Mouse (Mus musculus) C2C12 (cell line): Measurements from ENCODE around the gene Ankrd2.

ENCODE experiments used
- CEBPB ChIP-seq: IDR thresholded peaks from one replicate; pipeline ENCODE4 v1.6.1; 2011; ENCODE audit warnings: low read depth, mild to moderate bottlenecking, control low read depth, moderate library complexity
- CTCF ChIP-seq: IDR thresholded peaks from one replicate; pipeline ENCODE4 v1.5.1; 2011; ENCODE audit not compliant: control insufficient read depth, insufficient read depth, insufficient read length
- MAX ChIP-seq: IDR thresholded peaks from one replicate; pipeline ENCODE4 v1.6.1; 2011; ENCODE audit warnings: mild to moderate bottlenecking, control low read depth
- MYOD1 ChIP-seq: IDR thresholded peaks from one replicate; pipeline ENCODE4 v1.6.1; 2011; ENCODE audit warnings: low read depth; ENCODE audit not compliant: control insufficient read depth, insufficient read length
- MYOG ChIP-seq: IDR thresholded peaks from one replicate; pipeline ENCODE4 v1.6.1; 2011; ENCODE audit not compliant: control insufficient read depth, insufficient read length; ENCODE audit errors: extremely low read depth
- USF1 ChIP-seq: IDR thresholded peaks from one replicate; pipeline ENCODE4 v1.6.1; 2011; ENCODE audit warnings: low read depth, mild to moderate bottlenecking, control low read depth, moderate library complexity

DNA sequence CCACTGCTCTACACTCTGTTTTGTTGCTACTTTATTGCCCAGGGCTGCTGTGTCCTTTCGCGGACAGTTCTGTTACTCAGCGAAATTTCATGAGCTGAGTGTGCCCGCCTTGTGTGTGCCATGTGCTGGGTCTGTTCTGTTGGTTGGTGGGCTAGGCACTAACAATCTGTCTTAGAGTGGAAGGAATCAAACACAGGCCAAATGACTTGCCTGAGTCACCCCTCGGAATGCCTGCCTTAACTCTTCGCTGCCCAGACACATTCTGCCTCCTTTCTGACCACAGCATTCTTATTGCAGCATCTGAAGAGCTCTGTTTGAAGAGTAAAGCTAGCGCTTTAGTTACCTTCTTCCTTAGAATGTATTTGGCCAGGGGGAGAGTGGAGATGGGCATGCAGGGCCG is 29.2 kb upstream of the Ankrd2 start:
- no peak for TF ChIP-seq CTCF
- TF ChIP-seq USF1 = no peak
- TF ChIP-seq MAX = peak; percentile 79
- TF ChIP-seq CEBPB = no peak
- TF ChIP-seq MYOD1 = no peak
- no peak for TF ChIP-seq MYOG
